Mouse (Mus musculus) T-helper 1 cell (primary cell): ENCODE measurements around the gene Gdf15.

Experiments
- in situ Hi-C: fragments of 300-600 bp; cut with MboI, MseI; formaldehyde crosslinking; loops from one replicate; pipeline ENCODE4 v1.15.1; 2025; ENCODE audit warnings: high pct_unique_total_duplicates

The Gdf15 gene

DNA sequence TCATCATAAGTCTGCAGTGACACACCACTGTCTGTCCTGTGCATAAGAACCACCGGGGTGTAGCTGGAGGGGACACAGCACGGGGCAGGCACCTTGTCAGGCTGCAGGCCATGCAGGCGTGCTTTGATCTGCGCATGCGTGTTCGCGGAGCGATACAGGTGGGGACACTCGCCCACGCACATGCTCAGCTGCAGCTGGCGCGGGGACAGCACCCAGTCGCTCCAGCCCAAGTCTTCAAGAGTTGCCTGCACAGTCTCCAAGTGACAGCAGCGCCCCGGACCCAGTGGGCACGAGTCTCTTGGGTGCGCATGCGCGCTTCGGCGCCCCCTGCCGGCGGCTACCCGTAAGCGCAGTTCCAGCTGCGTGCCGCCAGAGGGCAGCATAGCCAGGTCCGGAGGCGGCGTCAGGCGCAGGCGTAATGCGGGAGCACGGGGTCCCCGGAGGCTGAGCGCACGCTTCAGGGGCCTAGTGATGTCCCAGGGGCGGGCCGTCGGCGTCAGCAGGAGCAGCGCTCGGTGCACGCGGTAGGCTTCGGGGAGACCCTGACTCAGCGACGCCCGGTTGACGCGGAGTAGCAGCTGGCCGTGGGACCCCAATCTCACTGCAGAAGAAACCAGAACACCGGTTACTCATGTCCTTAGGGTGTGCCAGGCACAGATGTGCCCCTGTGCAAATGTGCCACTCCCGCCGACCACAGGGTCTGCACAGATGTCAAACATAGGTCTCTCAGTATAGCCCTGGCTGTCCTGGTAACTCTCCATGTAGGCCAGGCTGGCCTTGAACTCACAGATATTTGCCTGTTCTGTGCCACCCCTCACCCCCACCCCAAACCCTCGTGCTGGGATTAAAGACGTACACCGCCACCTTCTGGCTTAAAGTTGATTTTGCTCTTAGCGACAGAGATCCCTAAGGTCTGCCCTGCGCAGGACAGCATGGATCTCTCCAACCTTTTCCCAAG lies 2.4 kb downstream of the Gdf15 start:
- in situ Hi-C loops: no loop called here

DNA sequence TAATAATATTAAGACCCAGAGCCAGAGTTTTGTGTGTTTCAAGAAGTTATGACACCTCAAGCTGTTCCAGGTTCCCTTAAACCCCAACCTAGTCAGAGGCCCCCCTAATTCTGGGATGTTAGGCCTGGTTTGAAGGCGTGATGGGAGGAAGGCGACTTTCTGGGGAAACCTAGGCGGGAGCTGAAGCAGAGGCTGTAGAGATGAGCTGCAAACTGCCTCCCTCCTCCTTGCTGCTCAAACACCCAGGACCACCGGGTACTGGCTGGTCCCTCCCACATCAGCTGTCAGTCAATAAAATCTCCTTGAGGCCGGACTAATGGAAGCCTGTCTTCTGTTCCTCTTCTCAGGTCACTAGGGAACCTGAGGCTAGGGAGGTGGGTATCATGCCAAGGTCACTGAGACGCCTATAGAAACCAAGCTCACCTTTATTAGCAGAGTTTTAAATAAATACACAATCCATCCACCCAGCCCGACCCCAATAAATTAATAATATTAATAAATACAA lies 3.2 kb downstream of the Gdf15 start:
- in situ Hi-C loops: no loop called here

DNA sequence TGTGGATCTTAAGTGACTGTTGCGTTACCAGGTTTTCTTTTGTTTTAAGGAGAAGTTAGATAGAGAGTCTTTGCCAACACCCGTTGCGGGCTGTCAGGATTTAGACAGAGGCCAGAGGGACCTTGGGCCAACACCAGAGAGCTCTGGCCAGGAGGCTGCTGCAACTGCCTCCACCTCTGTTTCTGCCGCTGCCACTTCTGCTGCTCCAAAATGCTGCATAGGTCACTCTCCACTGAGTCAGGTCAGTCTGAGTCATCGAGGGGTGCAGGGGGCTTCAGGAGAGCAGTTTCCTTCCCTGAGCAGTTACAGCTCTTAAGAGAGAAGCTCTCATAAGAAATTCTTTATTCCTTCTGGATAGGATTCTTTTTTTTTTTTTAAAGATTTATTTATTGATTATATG lies 5.2 kb downstream of the Gdf15 start:
- in situ Hi-C loops: no loop called here

DNA sequence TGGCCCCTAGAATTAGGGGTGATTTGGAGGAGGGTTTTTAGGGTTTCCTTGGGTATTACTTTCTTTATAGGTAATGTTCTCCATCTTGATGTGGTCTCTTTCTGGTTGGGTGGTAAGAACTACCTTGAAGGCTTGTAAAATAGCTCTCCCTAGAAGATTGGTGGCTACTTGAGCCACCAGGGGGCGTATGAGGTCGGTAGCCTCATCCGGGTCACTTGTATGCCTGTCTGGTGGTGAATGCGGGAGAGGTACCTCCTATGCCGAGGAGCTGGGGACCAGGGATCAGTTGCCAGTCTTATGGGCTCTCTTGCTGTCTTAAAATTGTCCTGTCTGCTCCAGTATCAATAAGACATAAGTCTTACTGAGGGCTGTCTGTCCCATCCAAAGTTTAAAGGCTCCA lies 7.2 kb downstream of the Gdf15 start:
- in situ Hi-C loops: no loop called here

DNA sequence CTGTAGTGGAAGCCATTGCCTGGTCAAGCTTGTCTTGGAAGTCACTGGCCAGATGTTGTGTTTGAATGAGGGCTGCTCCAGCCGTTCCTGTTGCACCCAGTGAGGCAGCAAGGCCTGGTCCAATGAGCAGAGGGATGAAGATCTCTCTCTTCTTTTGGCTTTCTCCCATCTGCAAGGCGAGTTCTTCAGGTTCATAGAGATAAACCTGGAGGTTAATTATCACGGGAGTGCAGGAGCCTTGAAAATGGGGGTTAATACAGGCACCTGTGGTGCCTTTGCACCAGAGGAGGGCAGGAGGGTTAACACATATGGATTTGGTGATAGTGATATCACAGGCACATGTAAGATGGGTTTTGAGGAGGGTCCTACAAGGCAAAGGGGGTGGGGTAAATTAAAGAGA lies 10.0 kb downstream of the Gdf15 start:
- in situ Hi-C loops: no loop called here

DNA sequence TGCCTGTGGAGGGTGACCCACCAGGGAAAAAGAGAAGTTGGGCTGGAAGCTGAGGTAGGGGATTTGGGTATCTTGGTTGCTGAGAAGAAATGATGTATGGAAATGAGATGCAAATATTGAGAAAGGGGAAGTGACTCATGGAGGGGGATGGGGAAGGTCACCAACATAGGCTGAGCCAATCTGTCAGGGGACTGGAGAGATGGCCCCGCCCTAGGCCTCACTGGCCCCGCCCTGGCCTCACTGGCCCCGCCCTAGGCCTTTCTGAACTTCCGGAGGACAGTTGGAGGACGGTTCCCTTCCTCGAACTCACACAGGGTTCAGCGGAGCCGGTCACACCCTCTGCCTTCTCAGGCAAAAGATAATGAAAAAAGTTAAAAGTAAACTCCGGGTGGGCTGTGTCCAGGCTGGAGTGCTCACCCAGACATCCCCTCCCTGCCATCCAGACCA lies 13.3 kb downstream of the Gdf15 start:
- in situ Hi-C loops: no loop called here

DNA sequence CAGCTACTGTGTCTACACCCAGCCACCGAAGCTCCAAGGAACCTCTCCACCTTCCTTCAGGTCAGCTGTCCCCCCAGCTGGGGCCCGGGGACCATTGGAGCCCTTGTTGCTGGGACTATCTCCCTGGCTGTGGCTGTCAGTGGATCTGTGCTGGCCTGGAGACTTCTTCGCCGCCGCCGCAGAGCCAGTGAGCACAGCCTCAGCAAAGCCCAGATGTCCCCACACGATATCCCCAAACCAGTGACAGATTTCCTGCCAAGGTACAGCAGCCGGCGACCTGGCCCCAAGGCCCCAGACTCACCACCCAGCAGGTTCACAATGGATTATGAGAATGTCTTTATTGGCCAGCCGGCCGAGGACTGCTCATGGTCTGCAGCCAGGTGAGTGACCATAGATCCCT lies 14.3 kb downstream of the Gdf15 start:
- in situ Hi-C loops: no loop called here

DNA sequence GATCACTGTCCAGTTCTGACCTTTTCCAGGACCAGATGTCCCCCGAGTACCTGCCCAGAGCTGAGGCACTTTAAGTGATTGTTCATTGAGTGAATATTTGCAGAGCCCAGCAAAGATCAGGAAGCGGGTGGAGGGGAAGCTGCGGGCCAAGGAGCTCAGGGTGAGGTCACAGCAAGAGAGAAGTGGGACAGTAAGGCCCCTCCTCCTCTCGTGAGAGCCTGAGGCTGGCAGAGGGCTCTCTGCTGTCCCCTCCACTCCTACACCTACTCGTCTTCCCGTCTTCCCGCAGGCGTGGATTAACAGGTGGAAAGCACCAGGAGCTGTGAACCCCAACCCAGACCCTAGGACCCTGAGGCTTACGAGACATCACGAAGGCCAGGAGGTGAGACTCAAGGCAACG lies 15.6 kb downstream of the Gdf15 start:
- in situ Hi-C loops: no loop called here

DNA sequence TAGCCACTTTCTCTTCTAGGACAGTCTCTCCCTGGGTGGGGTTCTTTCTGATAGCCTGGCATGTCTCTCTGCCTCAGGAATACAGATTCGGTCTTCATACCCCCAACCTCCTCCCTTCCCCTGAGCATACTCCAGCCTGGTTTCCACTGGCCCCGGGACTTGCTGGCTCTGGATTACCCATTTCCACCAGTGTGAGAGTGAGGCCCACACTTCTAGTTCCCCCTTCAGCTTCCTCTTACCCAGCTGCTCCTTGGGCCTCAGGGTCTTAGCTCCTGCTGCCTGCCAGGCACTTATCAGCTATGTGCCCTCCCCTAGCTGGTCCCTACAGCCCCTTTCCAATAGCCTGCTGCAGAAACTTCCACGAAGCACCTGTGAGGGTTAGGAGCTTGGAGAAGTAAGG lies 16.4 kb downstream of the Gdf15 start, which contains the start of gene Lrrc25:
Gene Lrrc25 (plus strand): TSS at position 262 of the 400 bp plus-strand sequence.
- in situ Hi-C loops: no loop called here

DNA sequence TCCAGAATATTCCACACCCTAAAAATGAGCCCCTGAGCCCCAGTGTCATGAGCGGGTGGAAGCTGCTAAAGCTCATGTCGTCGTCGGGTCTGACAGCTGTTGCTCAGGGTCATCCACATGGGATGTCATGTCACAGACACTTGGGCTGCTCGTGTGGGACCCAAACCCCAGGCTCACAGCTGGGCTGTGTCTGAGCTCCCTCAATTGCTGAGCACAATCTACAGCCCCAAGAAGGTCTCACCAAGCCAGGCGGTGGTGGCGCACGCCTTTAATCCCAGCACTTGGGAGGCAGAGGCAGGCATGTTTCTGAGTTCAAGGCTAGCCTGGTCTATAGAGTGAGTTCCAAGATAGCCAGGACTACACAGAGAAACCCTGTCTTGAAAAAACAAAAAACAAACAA lies 17.0 kb downstream of the Gdf15 start:
- in situ Hi-C loops: no loop called here

DNA sequence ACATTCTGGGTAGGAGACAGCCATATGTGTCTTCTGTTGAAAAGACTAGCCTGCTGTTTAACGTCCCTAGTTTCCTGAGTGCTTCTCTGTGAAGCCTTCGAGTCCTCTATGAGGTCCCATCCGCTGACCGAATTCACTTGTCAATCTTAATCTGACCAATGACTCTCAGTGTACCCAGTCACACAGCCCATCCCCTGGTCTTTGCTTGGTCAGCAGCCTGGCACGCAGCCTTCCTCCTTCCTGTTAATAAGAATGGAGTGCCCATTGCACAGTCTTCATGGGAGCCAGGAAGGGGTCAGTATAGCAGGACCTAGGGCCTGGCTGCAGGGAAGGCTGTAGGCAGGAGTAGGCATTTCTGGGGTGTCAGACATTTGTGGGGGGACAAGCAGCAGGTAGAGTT lies 17.8 kb downstream of the Gdf15 start:
- in situ Hi-C loops: no loop called here

DNA sequence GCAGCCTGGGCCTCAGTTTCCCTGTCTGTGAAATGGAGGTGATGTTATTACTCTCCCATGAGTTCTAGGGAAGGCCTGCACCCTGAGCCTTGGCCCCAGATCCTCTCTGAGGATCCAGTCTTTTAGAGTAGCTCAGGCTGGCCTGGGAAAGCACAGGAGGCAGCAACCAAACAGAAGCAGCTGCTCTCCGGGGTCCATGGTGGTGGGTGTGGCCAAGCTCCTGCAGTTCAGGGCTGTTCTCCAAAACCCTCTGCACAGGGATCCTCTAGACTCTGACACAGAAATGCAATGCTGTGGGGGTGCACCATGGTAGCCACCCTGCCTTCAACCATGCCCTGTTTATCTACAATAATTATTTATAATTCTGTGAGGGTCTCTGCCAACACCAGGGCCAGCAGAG lies 18.5 kb downstream of the Gdf15 start:
- in situ Hi-C loops: no loop called here

DNA sequence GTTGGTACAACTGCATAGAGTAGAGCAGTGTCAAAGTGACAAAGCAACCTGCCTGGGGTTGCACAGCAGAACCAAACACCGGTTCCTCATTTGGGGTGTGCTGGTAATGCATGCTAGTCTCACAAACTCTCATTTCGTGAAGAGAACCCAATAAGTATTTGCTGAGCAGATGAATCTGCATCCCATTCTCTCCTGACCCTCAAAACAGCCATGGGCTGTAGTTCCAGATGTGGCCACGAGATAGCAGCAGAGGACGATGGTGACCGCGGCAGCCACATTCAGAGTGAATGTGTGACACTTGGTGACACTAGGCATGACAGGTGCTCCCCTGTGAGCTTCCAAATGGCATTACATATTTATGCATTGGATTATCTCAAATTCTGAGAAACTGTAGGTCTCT lies 20.4 kb downstream of the Gdf15 start:
- in situ Hi-C loops: no loop called here

DNA sequence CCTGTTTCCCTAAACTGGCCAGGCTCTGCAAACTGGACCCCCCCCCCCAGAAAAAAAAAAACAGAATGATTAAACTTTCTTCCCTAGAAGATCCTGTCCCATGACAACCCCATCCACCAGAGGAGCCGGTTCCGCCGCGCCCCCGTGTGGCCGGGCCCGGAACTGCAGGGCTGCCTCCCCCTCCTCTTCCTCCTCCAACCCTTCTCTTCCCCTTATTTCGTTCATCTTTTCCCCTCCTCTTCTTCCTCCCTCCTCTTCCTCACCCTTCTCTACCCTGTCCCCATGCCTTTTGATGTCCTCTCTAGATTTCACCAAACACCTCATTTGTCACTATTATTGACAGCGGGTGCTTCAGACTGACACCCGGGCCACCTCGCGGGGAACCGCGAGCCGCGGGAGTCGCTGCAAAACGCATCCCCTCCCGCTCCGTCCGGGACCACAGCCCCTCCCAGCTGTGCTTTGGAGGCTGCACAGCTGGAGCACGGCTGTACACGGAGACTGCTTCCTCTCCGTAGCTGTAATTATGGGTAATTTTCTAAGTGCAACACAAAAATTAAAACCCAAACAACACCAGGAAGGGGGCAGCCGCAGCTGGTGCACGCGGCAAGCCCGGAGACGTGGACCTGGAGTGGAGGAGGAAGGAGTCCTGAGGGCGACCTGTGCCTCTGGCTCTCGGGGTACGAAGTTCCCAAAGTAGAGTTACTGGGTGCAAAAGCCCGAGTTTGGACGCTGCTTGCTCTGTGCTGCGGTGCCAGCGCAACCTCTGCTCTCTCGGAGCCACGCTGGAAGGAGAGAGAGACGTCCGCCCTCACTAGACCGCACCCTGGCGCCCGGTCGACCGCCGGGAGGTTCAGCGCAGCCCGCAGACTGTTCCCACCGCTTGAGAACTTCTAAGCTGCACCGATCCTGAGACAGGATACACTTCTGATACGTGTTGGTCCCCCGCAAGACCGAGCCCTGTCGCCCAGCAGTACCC lies 21.2 kb downstream of the Gdf15 start:
- in situ Hi-C loops: no loop called here

DNA sequence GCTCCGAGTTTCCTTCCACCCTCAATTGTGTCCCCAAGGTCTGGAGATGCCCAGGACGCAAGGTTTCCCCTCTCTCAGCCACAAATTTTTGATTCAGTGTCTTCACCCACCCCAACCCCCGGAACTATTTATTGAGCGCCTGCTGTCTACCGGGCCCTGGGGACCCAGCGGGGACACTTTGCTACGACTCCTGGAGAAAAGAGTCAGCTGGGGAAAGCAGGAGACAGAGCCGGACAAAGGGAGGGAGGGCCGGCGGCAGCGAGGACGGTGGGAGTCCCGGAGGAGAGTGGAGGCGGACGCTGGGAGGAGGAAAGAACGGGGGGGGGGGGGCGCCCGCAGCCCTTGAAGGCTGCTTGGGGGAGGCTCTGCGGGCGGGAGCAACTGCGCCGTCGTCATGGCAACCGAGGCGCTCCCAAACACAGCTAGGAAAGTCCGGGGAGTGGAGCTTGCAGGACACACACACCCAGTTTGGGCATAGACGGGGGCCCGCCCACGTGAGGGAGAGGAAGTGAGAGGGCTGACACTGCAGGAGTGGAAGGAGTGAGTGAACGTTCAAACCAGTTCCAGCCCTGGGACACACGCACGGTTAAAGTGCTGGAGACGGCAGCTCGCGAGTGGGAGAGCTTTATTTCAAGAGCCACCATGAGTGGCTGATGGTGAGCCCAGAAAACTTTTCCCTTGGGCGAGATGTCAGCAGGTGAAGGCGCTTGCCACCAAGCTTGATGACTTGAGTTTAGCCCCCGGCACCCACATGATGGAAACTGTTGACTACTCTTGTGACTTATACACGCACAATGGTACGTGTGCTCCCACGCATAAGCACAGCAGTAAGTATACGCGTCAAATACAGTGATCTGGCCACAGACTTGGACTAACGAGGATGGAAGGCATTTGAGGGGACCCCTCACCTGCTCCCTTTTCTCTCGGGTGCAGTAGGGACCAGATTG lies 22.1 kb downstream of the Gdf15 start:
- in situ Hi-C loops: no loop called here

DNA sequence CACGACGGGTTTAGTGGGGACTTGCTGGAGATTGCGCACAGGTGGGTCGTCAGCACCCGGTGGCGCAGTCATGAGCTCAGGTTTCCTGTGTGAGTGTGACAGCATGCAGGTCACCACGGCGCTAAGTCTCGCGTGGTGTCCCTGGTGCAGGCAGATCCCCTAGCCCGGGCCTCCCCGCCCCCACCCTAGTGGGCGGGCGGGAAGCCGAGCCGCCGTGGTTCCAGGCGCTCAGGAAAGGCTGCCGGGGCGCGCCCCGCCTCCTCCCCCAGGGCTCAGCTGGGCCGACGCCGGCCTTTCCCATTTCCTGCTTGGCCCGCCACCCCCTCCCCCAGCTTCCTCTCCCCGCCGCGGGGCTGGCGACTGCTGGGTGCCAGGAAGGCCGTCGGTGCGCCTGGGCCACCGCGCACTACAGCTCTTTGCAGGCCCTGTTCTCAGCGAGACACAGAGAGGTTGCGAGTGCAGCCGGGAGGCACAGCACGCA lies 22.8 kb downstream of the Gdf15 start:
- in situ Hi-C loops: no loop called here

DNA sequence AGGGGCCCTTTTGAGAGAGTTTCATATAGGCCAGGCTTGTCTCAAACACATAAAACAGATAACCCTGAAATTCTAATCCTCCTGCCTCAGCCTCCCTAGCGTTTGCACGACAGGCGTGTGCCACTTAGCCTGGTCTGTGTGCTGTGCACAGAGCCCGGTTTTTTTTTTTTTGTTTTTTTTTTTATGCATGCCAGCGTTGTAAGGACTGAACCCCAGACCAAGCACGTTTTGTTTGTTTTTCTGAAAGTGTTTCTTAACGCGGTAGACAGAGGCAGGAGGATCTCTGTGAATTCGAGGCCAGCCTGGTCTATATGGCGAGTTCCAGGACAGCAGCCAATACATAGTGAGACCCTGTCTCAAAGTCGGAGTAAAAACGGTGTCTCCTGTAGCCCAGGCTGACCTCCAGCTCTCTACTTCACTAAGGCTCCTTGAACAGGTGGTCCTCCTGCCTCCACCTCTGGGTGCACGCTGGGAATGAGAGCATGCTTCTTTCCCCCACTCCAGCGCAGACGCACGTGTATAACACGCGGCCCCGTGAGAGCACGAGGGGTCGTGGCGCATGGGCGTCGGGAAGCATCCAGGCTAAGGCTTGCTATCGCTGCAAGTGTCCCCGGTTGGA lies 23.4 kb downstream of the Gdf15 start, which contains the start of gene Ssbp4:
Gene Ssbp4 (minus strand): TSS at position 124 of the 619 bp plus-strand sequence.
- in situ Hi-C loops: no loop called here

DNA sequence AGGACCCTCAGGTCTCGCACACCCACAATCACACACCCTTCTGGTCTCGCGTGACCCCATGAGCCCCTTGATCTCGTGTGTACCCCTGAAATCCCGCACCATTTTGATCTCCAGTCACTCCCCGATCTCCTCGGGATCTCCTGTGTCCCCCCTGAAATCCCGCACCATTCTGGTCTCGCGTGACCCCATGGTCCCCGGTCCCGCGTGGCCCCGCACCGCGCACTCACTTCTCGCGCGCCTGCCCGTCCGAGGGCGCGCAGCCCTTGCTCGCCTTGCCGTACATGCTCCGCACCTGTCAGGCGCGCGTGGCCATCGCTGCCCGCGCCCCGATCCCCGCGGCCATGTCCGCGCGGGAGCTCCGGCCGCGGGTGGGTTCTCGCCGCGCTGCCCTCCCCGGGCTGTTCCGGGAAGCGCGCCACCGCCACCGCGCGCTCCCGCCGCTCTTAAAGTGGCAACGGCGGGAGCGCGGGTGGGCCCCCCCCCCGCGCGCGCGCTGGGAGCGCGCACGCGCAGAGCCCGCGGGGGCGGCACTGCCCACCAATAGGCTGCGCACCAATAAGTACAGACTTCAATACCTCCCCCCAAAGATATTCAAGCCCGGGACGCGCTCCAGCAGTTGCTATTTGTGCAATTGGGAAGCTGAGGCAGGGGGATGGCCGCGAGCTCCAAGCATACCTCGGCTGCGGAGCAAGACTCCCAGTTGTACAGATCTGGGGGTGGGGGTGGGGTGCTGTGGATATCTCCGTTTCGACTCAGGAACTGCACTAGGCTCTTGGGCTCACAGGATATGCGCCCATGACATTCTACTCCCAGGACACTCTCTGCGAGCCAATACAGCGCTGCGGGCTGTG lies 24.1 kb downstream of the Gdf15 start:
- in situ Hi-C loops: no loop called here

DNA sequence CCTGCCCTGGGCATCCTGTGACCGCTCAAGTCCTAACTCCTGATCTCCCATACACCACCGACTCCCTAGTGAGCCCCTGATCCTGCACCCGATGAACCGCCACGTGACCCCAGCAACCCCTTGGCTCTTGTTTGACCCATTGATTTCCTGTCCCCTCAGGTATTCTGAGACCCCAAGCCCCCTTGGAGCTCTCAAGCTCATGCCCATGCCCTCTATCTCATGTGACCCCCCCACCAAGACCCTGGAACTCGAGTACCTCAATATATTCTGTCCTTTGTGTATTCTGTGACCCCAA lies 24.7 kb downstream of the Gdf15 start:
- in situ Hi-C loops: no loop called here
